Mouse (Mus musculus) heart, adult 2 months (tissue): ENCODE results near the gene Shisal1.

ENCODE experiments used
- CTCF ChIP-seq: fragments of 200-600 bp; IDR thresholded peaks from 2 replicates; pipeline ENCODE4 v1.8.1; 2022; ENCODE audit warnings: antibody characterized with exemption, mild to moderate bottlenecking, moderate library complexity
- EP300 ChIP-seq: fragments of 200-500 bp; IDR thresholded peaks from 2 replicates; pipeline ENCODE4 v1.6.1; 2011; ENCODE audit warnings: low read depth, low read length, control low read depth; ENCODE audit not compliant: insufficient read depth
- POLR2A ChIP-seq: fragments of 200-500 bp; IDR thresholded peaks from 2 replicates; pipeline ENCODE4 v1.6.1; 2011; ENCODE audit warnings: mild to moderate bottlenecking, low read depth, low read length, control low read depth; ENCODE audit not compliant: insufficient read depth

DNA sequence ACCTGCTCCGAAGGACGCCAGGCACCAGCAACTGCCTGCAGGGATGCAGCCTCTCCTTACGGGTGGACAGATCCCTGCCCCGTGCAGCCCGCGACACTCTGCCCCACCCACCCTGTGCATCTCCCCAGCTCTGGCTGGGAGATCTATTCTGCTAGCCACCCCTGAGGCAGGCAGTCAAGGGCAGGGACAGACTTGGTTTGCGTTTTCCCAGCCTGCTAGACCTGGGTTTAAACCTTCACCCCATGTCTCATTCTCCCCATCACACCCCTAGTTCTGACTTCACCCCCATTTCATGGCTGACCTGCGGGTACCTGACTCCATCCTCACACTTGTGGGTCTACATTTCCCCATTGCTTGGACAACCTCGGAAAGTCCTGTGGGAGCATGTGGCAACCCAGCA lies at the start of gene Shisal1:
- TF ChIP-seq CTCF (no peak), POLR2A (no peak), EP300 (no peak)
